Mouse (Mus musculus): ENCODE data around the gene Gm4724.
"Not testable (repeated sequence)": the region's sequence is repeated elsewhere in the genome, so short reads cannot be mapped to it uniquely, and the experiment has no call there.

The Gm4724 gene

GRCm38 (mm10) chr2:175435707-175436106 is at the start of gene Gm4724:
TSS of gene Gm4724 (minus strand) at chr2:175435807.
- not testable (repeated sequence) for DNase-seq (ENCODE audit: low spot score in 2 of 2)

GRCm38 (mm10) chr2:175469685-175470084 is 34.1 kb upstream of the Gm4724 start, which contains the start of gene Zfp965:
TSS of gene Zfp965 (plus strand) at chr2:175469985.
- not testable (repeated sequence) for DNase-seq (ENCODE audit: low spot score in 2 of 2)

Measured in cerebellum, postnatal 4 days (tissue).